Comparison of ENCODE assay signal across 31 mouse cellular contexts in the genomic region with DNA sequence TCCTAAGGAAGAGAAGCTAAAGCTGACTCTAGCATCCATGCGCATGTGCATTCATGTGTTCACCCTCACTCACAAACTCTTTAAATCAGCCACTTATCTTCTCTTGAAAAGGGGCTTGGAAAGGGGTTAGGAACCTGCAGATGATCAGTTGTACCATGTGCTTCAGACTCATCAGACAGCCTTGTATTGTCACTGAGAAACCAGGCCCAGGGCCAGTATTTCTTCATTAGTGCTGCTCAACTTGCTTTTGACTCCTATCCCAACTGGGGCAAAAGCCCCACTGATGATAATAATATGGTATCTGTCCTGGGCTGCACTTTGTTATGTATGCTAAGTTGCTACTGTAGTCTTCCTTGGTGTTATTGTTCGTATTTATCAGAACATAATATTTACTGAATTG. TPM values are rescaled to one million over a fixed set of nuclear protein-coding genes. Genes with fewer than 3 reads are reported as not detected.
A peak's percentile ranks its signal among the peaks of the same experiment; 100 is the strongest.
DNase-seq lines count a peak whose midpoint lies in the region; ATAC-seq and TF ChIP-seq lines count a peak whose summit lies in the region.
"Had no signal": no experiment of that assay in that cellular context is flagged by ENCODE, and none has a peak within 500 bp of the region (broad histone marks: within the 10 kb centered on the region; RNA-seq: fewer than 3 reads in every experiment).

No protein-coding gene starts in this region.

- H3K4me3 ChIP-seq in hindbrain, postnatal 0 days (ENCODE audit: low read length): no peak overlapping the region
- H3K4me3 ChIP-seq in hindbrain, embryonic 14.5 days (replicated peaks; ENCODE audit: low read length): no peak overlapping the region
- H3K4me3 ChIP-seq in midbrain, postnatal 0 days (ENCODE audit: low read depth, low read length): no peak overlapping the region
- no peak overlapping the region for H3K4me3 ChIP-seq in midbrain, embryonic 15.5 days
- H3K4me3 ChIP-seq in lung, adult 2 months (replicated peaks; ENCODE audit: extremely low read depth, low read depth, low read length): no peak overlapping the region
- H3K4me3 ChIP-seq: embryonic facial prominence, embryonic 12.5 days; embryonic facial prominence, embryonic 15.5 days; forebrain, embryonic 15.5 days; heart, adult 2 months; heart, embryonic 10.5 days; heart, embryonic 13.5 days had no signal

- no peak overlapping the region for H3K9ac ChIP-seq in hindbrain, postnatal 0 days (replicated peaks; ENCODE audit: low read length)
- no peak overlapping the region for H3K9ac ChIP-seq in hindbrain, embryonic 14.5 days
- no peak overlapping the region for H3K9ac ChIP-seq in midbrain, postnatal 0 days (replicated peaks; ENCODE audit: low read length, poor library complexity, severe bottlenecking)
- no peak overlapping the region for H3K9ac ChIP-seq in midbrain, embryonic 15.5 days
- H3K9ac ChIP-seq: embryonic facial prominence, embryonic 12.5 days; embryonic facial prominence, embryonic 15.5 days; forebrain, embryonic 15.5 days; heart, embryonic 13.5 days had no signal

- peak; percentile 19 to 25 for DNase-seq in cerebellum, postnatal 14 days
- DNase-seq in hindbrain, postnatal 0 days (ENCODE audit: low spot score): peak; percentile 41
- no peak for DNase-seq in hindbrain, embryonic 14.5 days (ENCODE audit: low spot score)
- DNase-seq in midbrain, postnatal 0 days (ENCODE audit: low spot score): peak; percentile 27
- peak; percentile 4 for DNase-seq in retina, postnatal 7 days (ENCODE audit: low read depth, low spot score)
- DNase-seq in lung, adult 2 months: no peak
- DNase-seq: adrenal gland, adult 8-10 months; adrenal gland, postnatal 36 days; B cell, adult 2 months; cerebellum, adult 11 months; cerebellum, adult 2 months; cerebellum, postnatal 25 days; gastrocnemius, postnatal 10 days; gastrocnemius, postnatal 36 days; heart, adult 2 months; heart, postnatal 14 days; heart, postnatal 4 days had no signal

- no peaks in the 10 kb centered on the region for H3K9me3 ChIP-seq in hindbrain, postnatal 0 days (ENCODE audit: low read length)
- H3K9me3 ChIP-seq in hindbrain, embryonic 14.5 days (ENCODE audit: control insufficient read depth, low read length): no peaks in the 10 kb centered on the region
- no peaks in the 10 kb centered on the region for H3K9me3 ChIP-seq in midbrain, postnatal 0 days (ENCODE audit: low read length)
- H3K9me3 ChIP-seq in midbrain, embryonic 15.5 days: no peaks in the 10 kb centered on the region
- H3K9me3 ChIP-seq: embryonic facial prominence, embryonic 12.5 days; embryonic facial prominence, embryonic 15.5 days; forebrain, embryonic 15.5 days; heart, embryonic 10.5 days; heart, embryonic 13.5 days had no signal

- no peak for ATAC-seq in cerebellum, adult (ENCODE audit: insufficient number of reproducible peaks, low FRiP score, low TSS enrichment)
- peak; percentile 69 for ATAC-seq in hindbrain, postnatal 0 days
- no peak for ATAC-seq in hindbrain, embryonic 14.5 days (ENCODE audit: low FRiP score)
- ATAC-seq in midbrain, postnatal 0 days (ENCODE audit: low FRiP score): no peak
- ATAC-seq in midbrain, embryonic 15.5 days (replicated peaks): no peak
- ATAC-seq: activated CD4-positive, CD25-positive, alpha-beta regulatory T cell, adult 4 months; forebrain, embryonic 15.5 days; intestine, postnatal 0 days had no signal

- TF ChIP-seq POLR2A in lung, adult 2 months (IDR thresholded peaks at IDR 0.05; ENCODE audit: borderline replicate concordance, extremely low read depth, low read depth, low read length): no peak

- H3K4me1 ChIP-seq in hindbrain, postnatal 0 days (ENCODE audit: insufficient read depth, low read length): 0 out of 2 replicates have a peak, but pooled peaks cover 2% of the 10 kb centered on the region
- H3K4me1 ChIP-seq in hindbrain, embryonic 14.5 days (replicated peaks; ENCODE audit: control insufficient read depth, insufficient read depth, low read length): no peaks in the 10 kb centered on the region
- no peaks in the 10 kb centered on the region for H3K4me1 ChIP-seq in midbrain, postnatal 0 days (ENCODE audit: insufficient read depth, low read length)
- no peaks in the 10 kb centered on the region for H3K4me1 ChIP-seq in midbrain, embryonic 15.5 days
- no peaks in the 10 kb centered on the region for H3K4me1 ChIP-seq in lung, adult 2 months (ENCODE audit: control insufficient read depth, insufficient read depth, low read length)
- H3K4me1 ChIP-seq: embryonic facial prominence, embryonic 12.5 days; embryonic facial prominence, embryonic 15.5 days; forebrain, embryonic 15.5 days; heart, embryonic 10.5 days; heart, embryonic 13.5 days had no signal

- no peak for TF ChIP-seq CTCF in hindbrain, postnatal 0 days (IDR thresholded peaks at IDR 0.05; ENCODE audit: low read depth)
- TF ChIP-seq CTCF in midbrain, postnatal 0 days (IDR thresholded peaks at IDR 0.05): no peak
- TF ChIP-seq CTCF in lung, adult 2 months (IDR thresholded peaks at IDR 0.05; ENCODE audit: insufficient read depth, low read length): no peak

- H3K27me3 ChIP-seq in hindbrain, postnatal 0 days (ENCODE audit: insufficient read depth, low read length): no peaks in the 10 kb centered on the region
- H3K27me3 ChIP-seq in hindbrain, embryonic 14.5 days (ENCODE audit: control insufficient read depth, insufficient read depth, low read length): no peaks in the 10 kb centered on the region
- H3K27me3 ChIP-seq in midbrain, postnatal 0 days (ENCODE audit: insufficient read depth, low read length): no peaks in the 10 kb centered on the region
- no peaks in the 10 kb centered on the region for H3K27me3 ChIP-seq in midbrain, embryonic 15.5 days (replicated peaks)
- H3K27me3 ChIP-seq: CH12.LX; embryonic facial prominence, embryonic 12.5 days; embryonic facial prominence, embryonic 15.5 days; forebrain, embryonic 15.5 days; heart, embryonic 13.5 days had no signal

- no peak overlapping the region for H3K4me2 ChIP-seq in hindbrain, postnatal 0 days (ENCODE audit: low read depth, low read length)
- H3K4me2 ChIP-seq in hindbrain, embryonic 14.5 days (replicated peaks): no peak overlapping the region
- H3K4me2 ChIP-seq in midbrain, postnatal 0 days (ENCODE audit: low read depth, low read length, poor library complexity, severe bottlenecking): no peak overlapping the region
- H3K4me2 ChIP-seq in midbrain, embryonic 15.5 days: no peak overlapping the region
- H3K4me2 ChIP-seq: embryonic facial prominence, embryonic 12.5 days; embryonic facial prominence, embryonic 15.5 days; forebrain, embryonic 15.5 days; heart, embryonic 13.5 days had no signal

- no peak overlapping the region for H3K27ac ChIP-seq in hindbrain, postnatal 0 days
- H3K27ac ChIP-seq in hindbrain, embryonic 14.5 days: no peak overlapping the region
- H3K27ac ChIP-seq in midbrain, postnatal 0 days (ENCODE audit: low read depth, low read length): no peak overlapping the region
- H3K27ac ChIP-seq in midbrain, embryonic 15.5 days: no peak overlapping the region
- H3K27ac ChIP-seq: embryonic facial prominence, embryonic 12.5 days; embryonic facial prominence, embryonic 15.5 days; forebrain, embryonic 15.5 days; heart, adult 2 months; heart, embryonic 10.5 days; heart, embryonic 13.5 days had no signal

- 81% methylated on average over 2 of the region's 2 CpGs for WGBS in hindbrain, postnatal 0 days
- 91% methylated on average over 2 of the region's 2 CpGs for WGBS in hindbrain, embryonic 14.5 days
- 88% methylated on average over 2 of the region's 2 CpGs for WGBS in midbrain, postnatal 0 days
- 92% methylated on average over 2 of the region's 2 CpGs for WGBS in midbrain, embryonic 15.5 days
- WGBS in lung, adult 2 months: 86% methylated on average over 2 of the region's 2 CpGs

- no peaks in the 10 kb centered on the region for H3K36me3 ChIP-seq in hindbrain, postnatal 0 days (ENCODE audit: insufficient read depth, low read length)
- H3K36me3 ChIP-seq in hindbrain, embryonic 14.5 days (replicated peaks; ENCODE audit: control insufficient read depth, insufficient read depth): no peaks in the 10 kb centered on the region
- H3K36me3 ChIP-seq in midbrain, postnatal 0 days (ENCODE audit: insufficient read depth, low read length): no peaks in the 10 kb centered on the region
- no peaks in the 10 kb centered on the region for H3K36me3 ChIP-seq in midbrain, embryonic 15.5 days (replicated peaks)
- H3K36me3 ChIP-seq: embryonic facial prominence, embryonic 12.5 days; embryonic facial prominence, embryonic 15.5 days; forebrain, embryonic 15.5 days; G1E; heart, embryonic 10.5 days; heart, embryonic 13.5 days had no signal

RNA-seq across cellular contexts. Expression of a gene that starts 38.9 kb away (rescaled TPM):
- total RNA-seq in hindbrain, postnatal 0 days (2014; rRNA removed): 17.0 and 18.3 TPM in 2 replicates
- 4.6 and 5.6 TPM in 2 replicates for polyA plus RNA-seq in hindbrain, postnatal 0 days (2015; fragmentation: Nextera tagmentation; extraction: Ambion mirVana)
- 1.4 and 1.6 TPM in 2 replicates for polyA plus RNA-seq in hindbrain, embryonic 14.5 days (2014; fragmentation: Nextera tagmentation; extraction: Ambion mirVana)
- total RNA-seq in midbrain, postnatal 0 days (2014; rRNA removed): 10.9 and 11.9 TPM in 2 replicates
- polyA plus RNA-seq in midbrain, postnatal 0 days (2015; fragmentation: Nextera tagmentation; extraction: Ambion mirVana): 2.8 and 2.9 TPM in 2 replicates
- polyA plus RNA-seq in midbrain, embryonic 15.5 days (2015; fragmentation: Nextera tagmentation; extraction: Ambion mirVana): 2.6 and 2.7 TPM in 2 replicates
- 0.08 and 0.09 TPM in 2 replicates for polyA plus RNA-seq in lung, adult 2 months (2012; rRNA removed)
- total RNA-seq: CH12.LX; common myeloid progenitor, adult 5-6 weeks; gastrocnemius, adult 18-20 months; granulocyte monocyte progenitor cell, adult 5-6 weeks had no signal
- polyA plus RNA-seq: activated CD4-positive, CD25-positive, alpha-beta regulatory T cell, adult 4 months; G1E had no signal

Comparison
In these comparisons a context has a peak if more than half of its experiments do, and no peak if none do; other contexts are left out.
1. DNase-seq: peak in cerebellum, postnatal 14 days (2 of 2), hindbrain, postnatal 0 days (single experiment), midbrain, postnatal 0 days (single experiment) and retina, postnatal 7 days (single experiment); none in hindbrain, embryonic 14.5 days (single experiment) and lung, adult 2 months (single experiment).